Mouse (Mus musculus) myocyte (in vitro differentiated cells): ENCODE measurements at regions not wholly inside any gene's neighbourhood (a gene's known extent, or its start where the extent isn't known, plus 50 kb on each side); places are given as distances from the start of the nearest gene placed in this dataset.

Experiments used
- H3K27me3 ChIP-seq: one replicate; pipeline ENCODE4 v1.6.1; 2011; ENCODE audit not compliant: control insufficient read depth, insufficient read depth, insufficient read length
- H3K36me3 ChIP-seq: one replicate; pipeline ENCODE4 v1.6.1; 2011; ENCODE audit not compliant: control insufficient read depth, insufficient read depth
- H3K4me2 ChIP-seq: one replicate; pipeline ENCODE4 v1.6.1; 2011; ENCODE audit warnings: low read depth, control low read depth
- H3K4me3 ChIP-seq: one replicate; pipeline ENCODE4 v1.5.1; 2011; ENCODE audit warnings: mild to moderate bottlenecking, control low read depth, moderate library complexity
- H3K79me2 ChIP-seq: one replicate; pipeline ENCODE4 v1.6.1; 2011; ENCODE audit not compliant: control insufficient read depth, insufficient read depth
- H3ac ChIP-seq: one replicate; pipeline ENCODE4 v1.6.1; 2011; ENCODE audit not compliant: control insufficient read depth, insufficient read length
- CEBPB ChIP-seq: IDR thresholded peaks from 2 replicates; pipeline ENCODE4 v1.6.1; 2011; ENCODE audit warnings: mild to moderate bottlenecking, moderate library complexity; ENCODE audit not compliant: poor library complexity, insufficient read depth, severe bottlenecking
- E2F4 ChIP-seq: IDR thresholded peaks from one replicate; pipeline ENCODE4 v1.6.1; 2011; ENCODE audit warnings: mild to moderate bottlenecking, control low read depth, moderate library complexity; ENCODE audit not compliant: insufficient read depth
- MAX ChIP-seq: IDR thresholded peaks from one replicate; pipeline ENCODE4 v1.6.1; 2011; ENCODE audit warnings: low read depth, mild to moderate bottlenecking, control low read depth
- MYOD1 ChIP-seq, 3 experiments: IDR thresholded peaks; one replicate each; pipeline ENCODE4 v1.6.1; 2011; ENCODE audit warnings: control low read depth in 2 of 3, low read depth in 2 of 3, mild to moderate bottlenecking in 2 of 3, moderate library complexity in 1 of 3; ENCODE audit not compliant: insufficient read length in 2 of 3, control insufficient read depth in 1 of 3
- MYOG ChIP-seq, 3 experiments: IDR thresholded peaks; one replicate each; pipeline ENCODE4 v1.6.1; 2011; ENCODE audit warnings: control low read depth in 2 of 3, low read depth in 2 of 3, mild to moderate bottlenecking in 2 of 3; ENCODE audit not compliant: insufficient read length in 2 of 3, control insufficient read depth in 1 of 3, insufficient read depth in 1 of 3
- POLR2A ChIP-seq: IDR thresholded peaks from one replicate; pipeline ENCODE4 v1.6.1; 2011; ENCODE audit warnings: low read depth, mild to moderate bottlenecking, control low read depth, moderate library complexity; ENCODE audit not compliant: insufficient read length
- POLR2AphosphoS2 ChIP-seq: IDR thresholded peaks from one replicate; pipeline ENCODE4 v1.6.1; 2011; ENCODE audit warnings: low read depth, control low read depth; ENCODE audit not compliant: insufficient read length
- REST ChIP-seq: IDR thresholded peaks from one replicate; pipeline ENCODE4 v1.6.1; 2011; ENCODE audit warnings: mild to moderate bottlenecking, control low read depth, moderate library complexity; ENCODE audit not compliant: insufficient read depth, insufficient read length
- SRF ChIP-seq: IDR thresholded peaks from one replicate; pipeline ENCODE4 v1.6.1; 2011; ENCODE audit warnings: low read depth; ENCODE audit not compliant: control insufficient read depth, insufficient read length
- TCF12 ChIP-seq: IDR thresholded peaks from one replicate; pipeline ENCODE4 v1.6.1; 2011; ENCODE audit warnings: mild to moderate bottlenecking, control low read depth; ENCODE audit not compliant: poor library complexity, insufficient read depth, severe bottlenecking
- TCF3 ChIP-seq: IDR thresholded peaks from one replicate; pipeline ENCODE4 v1.6.1; 2011; ENCODE audit warnings: low read depth, control low read depth; ENCODE audit not compliant: insufficient read length
- USF1 ChIP-seq: IDR thresholded peaks from one replicate; pipeline ENCODE4 v1.6.1; 2011; ENCODE audit warnings: low read depth, mild to moderate bottlenecking, control low read depth, moderate library complexity

GRCm38 (mm10) chr5:148726442-148726841 lies 173.9 kb upstream of the Ubl3 start:
- no peak for TF ChIP-seq CEBPB
- TF ChIP-seq MYOG (IDR thresholded peaks at IDR 0.05; ENCODE audit: control insufficient read depth in 1 of 3, insufficient read depth in 1 of 3, insufficient read length in 2 of 3, low read depth in 2 of 3) = no peak
- no peak for TF ChIP-seq MYOD1 (IDR thresholded peaks at IDR 0.05; ENCODE audit: control insufficient read depth in 1 of 3, insufficient read length in 2 of 3, low read depth in 2 of 3)
- TF ChIP-seq E2F4 = no peak
- TF ChIP-seq POLR2AphosphoS2 = no peak
- TF ChIP-seq TCF3 = no peak
- TF ChIP-seq MAX = no peak
- no peak for TF ChIP-seq POLR2A
- no peak for TF ChIP-seq REST
- no peaks in the 10 kb centered on the region for H3K36me3 ChIP-seq
- no peaks in the 10 kb centered on the region for H3K79me2 ChIP-seq
- no peak overlapping the region for H3ac ChIP-seq
- no peak overlapping the region for H3K4me3 ChIP-seq
- no peak overlapping the region for H3K4me2 ChIP-seq
- no peaks in the 10 kb centered on the region for H3K27me3 ChIP-seq

DNA sequence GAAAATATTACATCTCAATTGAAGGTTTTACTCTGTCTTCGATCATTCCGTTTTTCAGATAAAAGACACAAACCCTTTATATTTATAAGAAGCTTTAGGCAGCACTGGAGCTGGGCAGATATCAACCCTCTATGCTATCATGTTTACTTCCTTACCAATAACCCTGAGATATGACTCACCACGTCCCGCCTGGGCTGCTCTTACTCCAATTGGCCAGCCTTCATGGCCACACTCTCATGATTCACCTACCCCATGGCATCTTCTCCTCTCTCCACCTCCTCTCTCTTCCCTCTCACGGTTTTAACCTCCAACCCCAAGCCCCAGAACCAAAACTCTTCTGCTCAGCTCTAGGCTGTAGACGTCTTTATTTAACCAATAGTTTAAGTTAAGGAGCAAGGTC lies 171.9 kb upstream of the Ubl3 start:
- no peaks in the 10 kb centered on the region for H3K36me3 ChIP-seq
- H3K4me2 ChIP-seq = peak overlapping the region; percentile 28
- H3K27me3 ChIP-seq = no peaks in the 10 kb centered on the region
- H3K4me3 ChIP-seq = no peak overlapping the region
- no peak for TF ChIP-seq MAX
- no peak for TF ChIP-seq REST
- no peak for TF ChIP-seq TCF12
- no peak for TF ChIP-seq MYOG (IDR thresholded peaks at IDR 0.05; ENCODE audit: control insufficient read depth in 1 of 3, insufficient read depth in 1 of 3, insufficient read length in 2 of 3, low read depth in 2 of 3)
- TF ChIP-seq POLR2AphosphoS2 = no peak
- no peak for TF ChIP-seq USF1
- no peak for TF ChIP-seq SRF
- TF ChIP-seq POLR2A = no peak
- no peak for TF ChIP-seq MYOD1 (IDR thresholded peaks at IDR 0.05; ENCODE audit: control insufficient read depth in 1 of 3, insufficient read length in 2 of 3, low read depth in 2 of 3)
- TF ChIP-seq TCF3 = no peak
- no peak for TF ChIP-seq CEBPB
- TF ChIP-seq E2F4 = no peak
- no peaks in the 10 kb centered on the region for H3K79me2 ChIP-seq
- no peak overlapping the region for H3ac ChIP-seq

DNA sequence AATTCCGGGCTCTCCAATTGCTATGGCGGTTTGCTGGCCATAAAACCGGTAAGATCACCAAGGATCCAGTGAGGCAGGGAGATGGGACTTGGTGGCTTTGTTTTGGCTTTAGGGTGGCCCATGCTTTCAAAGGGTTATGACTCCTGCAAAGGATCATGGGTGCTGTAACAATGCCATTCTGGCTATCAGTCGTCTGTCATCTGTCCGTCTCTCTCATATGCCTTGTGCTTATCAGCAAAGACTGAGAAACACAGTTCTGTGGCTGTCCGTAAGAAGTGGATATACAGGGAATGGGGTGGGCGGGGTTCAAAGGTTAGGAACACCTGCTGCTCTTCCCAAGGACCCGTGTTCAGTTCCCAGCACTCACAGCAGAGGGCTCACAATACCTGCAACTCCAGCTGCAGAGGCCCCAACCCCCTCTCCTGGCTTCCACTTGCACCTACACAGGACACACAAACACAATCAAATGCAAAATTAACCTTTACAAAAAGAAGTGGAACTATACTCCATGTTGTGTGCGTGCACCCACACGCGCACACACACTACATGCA lies 171.2 kb upstream of the Ubl3 start:
- H3K36me3 ChIP-seq = no peaks in the 10 kb centered on the region
- no peak for TF ChIP-seq E2F4
- TF ChIP-seq SRF = no peak
- TF ChIP-seq POLR2AphosphoS2 = no peak
- no peak for TF ChIP-seq MYOG (IDR thresholded peaks at IDR 0.05; ENCODE audit: control insufficient read depth in 1 of 3, insufficient read depth in 1 of 3, insufficient read length in 2 of 3, low read depth in 2 of 3)
- TF ChIP-seq CEBPB = no peak
- TF ChIP-seq TCF3 = no peak
- TF ChIP-seq POLR2A = no peak
- TF ChIP-seq USF1 = no peak
- no peak for TF ChIP-seq MYOD1 (IDR thresholded peaks at IDR 0.05; ENCODE audit: control insufficient read depth in 1 of 3, insufficient read length in 2 of 3, low read depth in 2 of 3)
- TF ChIP-seq REST = no peak
- no peak for TF ChIP-seq TCF12
- no peak for TF ChIP-seq MAX
- H3K4me2 ChIP-seq = no peak overlapping the region
- H3ac ChIP-seq = no peak overlapping the region
- no peak overlapping the region for H3K4me3 ChIP-seq
- no peaks in the 10 kb centered on the region for H3K27me3 ChIP-seq
- no peaks in the 10 kb centered on the region for H3K79me2 ChIP-seq

GRCm38 (mm10) chr5:148720604-148721003 lies 168.0 kb upstream of the Ubl3 start:
- Histone ChIP-seq H3K4me2 (no peak overlapping the region), H3K4me3 (no peak overlapping the region), H3K79me2 (no peaks in the 10 kb centered on the region), H3K27me3 (no peaks in the 10 kb centered on the region), H3K36me3 (no peaks in the 10 kb centered on the region), H3ac (no peak overlapping the region)
- TF ChIP-seq TCF3 (no peak), USF1 (no peak), MYOD1 (IDR thresholded peaks at IDR 0.05; ENCODE audit: control insufficient read depth in 1 of 3, insufficient read length in 2 of 3, low read depth in 2 of 3) (no peak)

DNA sequence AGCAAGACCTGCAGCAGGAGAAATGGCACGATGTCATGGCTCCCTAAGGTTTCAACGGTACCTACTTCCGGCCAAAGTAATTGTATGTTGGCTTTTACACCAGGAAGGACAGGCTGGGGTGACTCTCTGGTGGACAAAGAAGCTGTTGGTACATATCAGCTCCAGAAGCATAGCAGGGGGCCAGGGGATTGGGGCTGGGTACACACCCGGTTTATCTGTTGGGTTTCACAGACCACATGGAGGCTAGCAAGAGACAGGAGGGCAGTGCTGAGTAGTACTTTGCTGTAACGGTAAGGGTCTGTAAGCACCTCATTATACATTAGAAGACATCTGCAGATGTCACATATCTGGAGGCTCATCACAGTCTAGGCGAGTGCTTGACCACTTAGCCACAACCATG lies 164.0 kb upstream of the Ubl3 start:
- TF ChIP-seq E2F4 (no peak), USF1 (no peak), MYOD1 (IDR thresholded peaks at IDR 0.05; ENCODE audit: control insufficient read depth in 1 of 3, insufficient read length in 2 of 3, low read depth in 2 of 3) (no peak), TCF3 (no peak), POLR2AphosphoS2 (no peak)
- Histone ChIP-seq H3K36me3 (no peaks in the 10 kb centered on the region), H3K27me3 (no peaks in the 10 kb centered on the region), H3K79me2 (no peaks in the 10 kb centered on the region), H3K4me3 (no peak overlapping the region), H3ac (no peak overlapping the region), H3K4me2 (no peak overlapping the region)
